In genomic region chr17:37246715-37247114, GRCm38 (mm10) we compare ENCODE assay signal across 9 mouse cellular contexts. TPM values are rescaled to one million over a fixed set of nuclear protein-coding genes. Genes with fewer than 3 reads are reported as not detected.
DNase-seq lines count a peak whose midpoint lies in the region; ATAC-seq lines count a peak whose summit lies in the region.
"Had no signal": no experiment of that assay in that cellular context is flagged by ENCODE, and none has a peak within 500 bp of the region (broad histone marks: within the 10 kb centered on the region; RNA-seq: fewer than 3 reads in every experiment).

No protein-coding gene starts in this region.

- DNase-seq in gastrocnemius, postnatal 10 days: peak; percentile 9
- no peak for DNase-seq in gastrocnemius, postnatal 25 days
- DNase-seq in heart, postnatal 14 days: peak; percentile 2 to 29
- peak; percentile 35 to 53 for DNase-seq in layer of hippocampus, postnatal 10 days (ENCODE audit: low spot score in 2 of 2)
- DNase-seq in natural killer cell, adult 2 months (ENCODE audit: low spot score in 2 of 2): peak; percentile 61 to 80
- DNase-seq in thymus, postnatal 36 days: peak; percentile 53 to 61

- H3K4me3 ChIP-seq in brown adipose tissue, adult 24 weeks (ENCODE audit: insufficient read depth, low read depth, low read length): 0 out of 2 replicates have a peak overlapping the region, but pooled peaks have one; percentile 6
- H3K4me3 ChIP-seq: limb, embryonic 12.5 days had no signal

- no peaks in the 10 kb centered on the region for H3K4me1 ChIP-seq in brown adipose tissue, adult 24 weeks (ENCODE audit: control insufficient read depth, insufficient read depth, insufficient read length, low read length)
- H3K4me1 ChIP-seq: limb, embryonic 12.5 days had no signal

- ATAC-seq in CD4-positive, CD25-positive, alpha-beta regulatory T cell, adult 4 months: peak; percentile 99

- intact Hi-C loops in heart, postnatal 14 days (cut with DNase I): no loop called here

- no peak overlapping the region for H3K27ac ChIP-seq in brown adipose tissue, adult 24 weeks (replicated peaks; ENCODE audit: low read depth, low read length)
- H3K27ac ChIP-seq: limb, embryonic 12.5 days had no signal

RNA-seq across cellular contexts. Expression of gene Olfr97, which starts 9.6 kb away (rescaled TPM):
- not detected for total RNA-seq in gastrocnemius, postnatal 10 days (2021)
- total RNA-seq in gastrocnemius, postnatal 25 days (2021): not detected
- polyA plus RNA-seq in CD4-positive, CD25-positive, alpha-beta regulatory T cell, adult 4 months (2017; shearing (Covaris generic)): not detected
- polyA plus RNA-seq in brown adipose tissue, adult 24 weeks (2012; ENCODE audit: insufficient read depth, insufficient read length, missing spikeins): not detected in 2 replicates
- not detected for total RNA-seq in heart, postnatal 14 days (2021)
- total RNA-seq in layer of hippocampus, postnatal 10 days (2021): not detected
- polyA plus RNA-seq: limb, embryonic 12.5 days had no signal

RNA-seq across cellular contexts. Expression of gene Olfr98, which starts 16.8 kb away (rescaled TPM):
- not detected for total RNA-seq in gastrocnemius, postnatal 10 days (2021)
- not detected for total RNA-seq in gastrocnemius, postnatal 25 days (2021)
- polyA plus RNA-seq in CD4-positive, CD25-positive, alpha-beta regulatory T cell, adult 4 months (2017; shearing (Covaris generic)): not detected
- polyA plus RNA-seq in brown adipose tissue, adult 24 weeks (2012; ENCODE audit: insufficient read depth, insufficient read length, missing spikeins): not detected in 2 replicates
- total RNA-seq in heart, postnatal 14 days (2021): not detected
- total RNA-seq in layer of hippocampus, postnatal 10 days (2021): not detected
- polyA plus RNA-seq: limb, embryonic 12.5 days had no signal

RNA-seq across cellular contexts. Expression of gene H2-M3, which starts 23.3 kb away (rescaled TPM):
- 1 to 10 TPM; 1.7 to 2.2 TPM for total RNA-seq in gastrocnemius, postnatal 10 days (2021)
- total RNA-seq in gastrocnemius, postnatal 25 days (2021): 1 to 10 TPM in 1 of 2 experiments, under 1 TPM in 1; 0.99 to 1.3 TPM
- polyA plus RNA-seq in CD4-positive, CD25-positive, alpha-beta regulatory T cell, adult 4 months (2017; shearing (Covaris generic)): 100 to 1,000 TPM; 131 to 144 TPM
- polyA plus RNA-seq in brown adipose tissue, adult 24 weeks (2012; ENCODE audit: insufficient read depth, insufficient read length, missing spikeins): 2.2 and 4.9 TPM in 2 replicates
- 1 to 10 TPM; 2.3 to 2.4 TPM for total RNA-seq in heart, postnatal 14 days (2021)
- total RNA-seq in layer of hippocampus, postnatal 10 days (2021): 1 to 10 TPM; 1.7 to 2.5 TPM

RNA-seq across cellular contexts. Expression of gene Olfr96, which starts 26.8 kb away (rescaled TPM):
- not detected for total RNA-seq in gastrocnemius, postnatal 10 days (2021)
- total RNA-seq in gastrocnemius, postnatal 25 days (2021): not detected
- not detected for polyA plus RNA-seq in CD4-positive, CD25-positive, alpha-beta regulatory T cell, adult 4 months (2017; shearing (Covaris generic))
- polyA plus RNA-seq in brown adipose tissue, adult 24 weeks (2012; ENCODE audit: insufficient read depth, insufficient read length, missing spikeins): not detected in 2 replicates
- total RNA-seq in heart, postnatal 14 days (2021): not detected
- not detected for total RNA-seq in layer of hippocampus, postnatal 10 days (2021)
- polyA plus RNA-seq: limb, embryonic 12.5 days had no signal

RNA-seq across cellular contexts. Expression of gene Olfr95, which starts 33.8 kb away (rescaled TPM):
- not detected for total RNA-seq in gastrocnemius, postnatal 10 days (2021)
- not detected for total RNA-seq in gastrocnemius, postnatal 25 days (2021)
- polyA plus RNA-seq in CD4-positive, CD25-positive, alpha-beta regulatory T cell, adult 4 months (2017; shearing (Covaris generic)): not detected
- polyA plus RNA-seq in brown adipose tissue, adult 24 weeks (2012; ENCODE audit: insufficient read depth, insufficient read length, missing spikeins): not detected in 2 replicates
- not detected for total RNA-seq in heart, postnatal 14 days (2021)
- not detected for total RNA-seq in layer of hippocampus, postnatal 10 days (2021)
- polyA plus RNA-seq: limb, embryonic 12.5 days had no signal
